Mouse (Mus musculus) forebrain, embryonic 13.5 days (tissue): Measurements from ENCODE around the gene Macf1. TPM values are rescaled to one million over a fixed set of nuclear protein-coding genes. Genes with fewer than 3 reads are reported as not detected.
"Not testable (repeated sequence)": the region's sequence is repeated elsewhere in the genome, so short reads cannot be mapped to it uniquely, and the experiment has no call there.

ENCODE experiments used
- ATAC-seq: fragments of 200-750 bp; cut with Nextera tagmentation; 2 replicates; pipeline ENCODE4 v1.8.0; 2017
- H3K27ac ChIP-seq: fragments of 300-500 bp; sonication (generic); 2 replicates; pipeline ENCODE4 v1.5.1; 2015; ENCODE audit warnings: inconsistent platforms, mild to moderate bottlenecking, moderate library complexity
- H3K27me3 ChIP-seq: fragments of 300-500 bp; sonication (generic); 2 replicates; pipeline ENCODE4 v1.6.1; 2015; ENCODE audit warnings: mild to moderate bottlenecking, inconsistent platforms
- H3K36me3 ChIP-seq: fragments of 300-500 bp; sonication (generic); 2 replicates; pipeline ENCODE4 v1.6.1; 2015; ENCODE audit warnings: mild to moderate bottlenecking, inconsistent platforms; ENCODE audit not compliant: poor library complexity, severe bottlenecking
- H3K4me1 ChIP-seq: fragments of 300-500 bp; sonication (generic); 2 replicates; pipeline ENCODE4 v1.6.1; 2015; ENCODE audit warnings: inconsistent platforms
- H3K4me2 ChIP-seq: fragments of 300-500 bp; sonication (generic); 2 replicates; pipeline ENCODE4 v1.6.1; 2015; ENCODE audit warnings: inconsistent platforms, mild to moderate bottlenecking, moderate library complexity
- H3K4me3 ChIP-seq: fragments of 300-500 bp; sonication (generic); 2 replicates; pipeline ENCODE4 v1.5.1; 2015; ENCODE audit warnings: mild to moderate bottlenecking, inconsistent platforms
- H3K9ac ChIP-seq: fragments of 300-500 bp; sonication (generic); 2 replicates; pipeline ENCODE4 v1.6.1; 2015; ENCODE audit warnings: mild to moderate bottlenecking, inconsistent platforms
- H3K9me3 ChIP-seq: fragments of 300-500 bp; sonication (generic); replicated peaks from 2 replicates; pipeline ENCODE4 v1.6.1; 2016; ENCODE audit warnings: inconsistent platforms
- WGBS: fragments of 180-500 bp; shearing (Covaris S2); methylation state at CpG from one replicate; pipeline ENCODE4 v1.1.7; 2015; 5-methylcytosine and 5-hydroxymethylcytosine counted together
- polyA plus RNA-seq: library from polyadenylated mRNA; unstranded; fragments of >200 nt; fragmentation: Nextera tagmentation; extraction: Ambion mirVana; gene quantifications from 2 replicates; pipeline ENCODE4 v1.2.1, GENCODE M21; 2015

Macf1 gene
- polyA plus RNA-seq, 1 experiment from 2014 or later: 62.6 TPM

DNA sequence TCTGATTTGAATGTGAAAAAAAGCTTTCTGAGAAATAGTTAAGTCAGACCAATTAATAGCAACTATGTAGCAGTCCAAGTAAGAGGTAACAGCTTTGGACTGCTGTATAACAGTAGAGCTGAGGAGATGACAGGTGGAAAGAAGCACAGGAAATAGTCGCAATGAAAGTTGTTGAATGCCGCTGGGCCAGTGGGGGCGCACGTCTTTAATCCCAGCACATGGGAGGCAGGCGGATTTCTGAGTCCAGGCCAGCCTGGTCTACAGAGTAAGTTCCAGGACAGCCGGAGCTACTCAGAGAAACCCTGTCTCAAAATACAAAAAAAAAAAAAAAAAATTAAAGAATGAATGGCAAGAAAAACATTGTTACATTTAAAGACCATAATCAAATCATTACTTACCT is 35.0 kb downstream of the Macf1 start:
- no peak overlapping the region for H3K9ac ChIP-seq
- no peaks in the 10 kb centered on the region for H3K27me3 ChIP-seq
- no peak overlapping the region for H3K4me2 ChIP-seq
- no peaks in the 10 kb centered on the region for H3K4me1 ChIP-seq
- H3K4me3 ChIP-seq: no peak overlapping the region
- 88% methylated on average over 6 of the region's 6 CpGs for WGBS
- no peaks in the 10 kb centered on the region for H3K36me3 ChIP-seq
- no peak for ATAC-seq
- H3K9me3 ChIP-seq: no peaks in the 10 kb centered on the region
- H3K27ac ChIP-seq: no peak overlapping the region

DNA sequence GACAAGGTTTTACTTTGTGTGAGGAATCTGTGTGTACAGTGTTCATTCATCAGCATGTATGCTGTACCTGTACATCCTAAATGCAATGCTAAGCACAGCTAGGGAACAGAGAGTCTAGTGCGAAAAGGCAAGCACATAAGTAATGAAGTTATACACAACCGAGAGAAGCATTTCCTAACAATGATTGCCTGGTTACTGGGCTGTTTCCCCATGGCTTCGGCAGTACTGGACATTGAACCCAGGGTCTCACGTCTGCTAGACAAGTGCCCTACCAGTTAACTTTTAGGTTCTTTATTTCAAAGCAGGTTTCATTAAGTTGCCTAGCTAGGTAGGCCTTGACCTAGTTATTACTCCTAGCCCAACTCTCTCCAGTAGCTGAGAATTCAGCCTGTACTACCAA is 36.5 kb downstream of the Macf1 start:
- Histone ChIP-seq H3K27me3 (no peaks in the 10 kb centered on the region), H3K27ac (no peak overlapping the region), H3K4me2 (no peak overlapping the region), H3K9ac (no peak overlapping the region), H3K4me1 (peaks cover 8% of the 10 kb centered on the region; the same call in 1 of the 2 replicates), H3K36me3 (no peaks in the 10 kb centered on the region), H3K9me3 (no peaks in the 10 kb centered on the region), H3K4me3 (no peak overlapping the region)
- 91% methylated on average over 4 of the region's 4 CpGs for WGBS
- ATAC-seq: no peak

DNA sequence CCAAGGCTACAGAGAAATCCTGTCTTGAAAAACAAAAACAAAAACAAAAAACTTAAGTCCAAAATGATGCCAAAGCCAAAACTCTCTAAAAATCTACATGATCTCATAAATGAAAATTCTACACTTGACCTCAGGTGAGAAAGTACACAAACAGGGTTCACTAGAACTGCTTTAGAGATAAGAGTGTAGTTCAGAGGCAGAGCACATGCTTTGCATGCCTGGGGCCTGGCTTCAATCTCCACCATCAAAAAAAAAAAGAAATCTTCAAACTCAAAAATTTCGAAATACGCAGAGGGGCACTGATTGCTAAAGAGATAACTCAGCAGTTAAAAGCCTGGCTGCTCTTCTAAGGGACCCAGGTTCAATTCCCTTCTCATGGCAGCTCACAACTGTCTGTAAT is 37.1 kb downstream of the Macf1 start:
- no peak overlapping the region for H3K4me2 ChIP-seq
- H3K36me3 ChIP-seq: no peaks in the 10 kb centered on the region
- H3K4me1 ChIP-seq: peaks cover 8% of the 10 kb centered on the region; the same call in 1 of the 2 replicates
- no peak overlapping the region for H3K27ac ChIP-seq
- H3K9ac ChIP-seq: no peak overlapping the region
- no peak overlapping the region for H3K4me3 ChIP-seq
- no peaks in the 10 kb centered on the region for H3K27me3 ChIP-seq
- 97% methylated on average over 2 of the region's 2 CpGs for WGBS
- H3K9me3 ChIP-seq: no peaks in the 10 kb centered on the region
- ATAC-seq: no peak

DNA sequence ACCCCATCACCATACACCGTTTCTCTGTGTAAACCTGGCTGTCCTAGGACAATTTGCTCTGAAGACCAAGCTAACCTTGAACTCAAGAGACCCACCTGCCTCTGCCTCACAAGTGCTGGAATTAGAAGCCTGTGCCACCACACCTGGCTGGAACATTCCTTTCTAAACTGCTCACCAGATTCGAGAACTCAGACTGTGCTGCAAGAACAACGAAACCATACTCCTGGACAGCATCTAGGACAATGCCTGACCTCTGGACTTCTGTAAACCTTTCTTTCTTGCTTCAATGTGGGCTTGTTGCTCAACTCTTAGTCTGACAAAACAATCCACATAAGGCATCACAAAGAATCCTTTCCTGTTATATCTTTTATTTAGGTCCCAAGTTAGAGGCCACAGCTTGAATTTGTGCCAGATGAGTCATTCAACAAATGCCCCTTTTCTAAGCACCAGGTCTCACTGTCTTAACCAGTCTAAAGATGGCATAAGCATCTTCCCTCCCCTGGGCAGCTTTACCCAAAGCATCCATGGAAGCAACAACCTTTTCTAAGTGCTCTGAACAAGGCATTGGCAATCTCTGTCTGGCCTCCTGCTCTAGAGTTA is 38.8 kb downstream of the Macf1 start:
- H3K27ac ChIP-seq: no peak overlapping the region
- ATAC-seq: no peak
- WGBS: 95% methylated on average over 3 of the region's 3 CpGs
- H3K4me2 ChIP-seq: no peak overlapping the region
- no peaks in the 10 kb centered on the region for H3K27me3 ChIP-seq
- no peaks in the 10 kb centered on the region for H3K9me3 ChIP-seq
- no peak overlapping the region for H3K4me3 ChIP-seq
- H3K9ac ChIP-seq: no peak overlapping the region
- H3K4me1 ChIP-seq: peaks cover 8% of the 10 kb centered on the region; the same call in 1 of the 2 replicates
- H3K36me3 ChIP-seq: no peaks in the 10 kb centered on the region

- ATAC-seq: no peak
- Histone ChIP-seq H3K9ac (no peak overlapping the region), H3K36me3 (peaks cover 7% of the 10 kb centered on the region), H3K4me1 (peaks cover 8% of the 10 kb centered on the region; the same call in 1 of the 2 replicates), H3K27me3 (no peaks in the 10 kb centered on the region), H3K27ac (no peak overlapping the region), H3K4me3 (no peak overlapping the region), H3K4me2 (no peak overlapping the region), H3K9me3 (no peaks in the 10 kb centered on the region)
- 80% methylated on average over 6 of the region's 6 CpGs for WGBS
Observed at GRCm38 (mm10) chr4:123643561-123643960, 40.6 kb downstream of the Macf1 start.

DNA sequence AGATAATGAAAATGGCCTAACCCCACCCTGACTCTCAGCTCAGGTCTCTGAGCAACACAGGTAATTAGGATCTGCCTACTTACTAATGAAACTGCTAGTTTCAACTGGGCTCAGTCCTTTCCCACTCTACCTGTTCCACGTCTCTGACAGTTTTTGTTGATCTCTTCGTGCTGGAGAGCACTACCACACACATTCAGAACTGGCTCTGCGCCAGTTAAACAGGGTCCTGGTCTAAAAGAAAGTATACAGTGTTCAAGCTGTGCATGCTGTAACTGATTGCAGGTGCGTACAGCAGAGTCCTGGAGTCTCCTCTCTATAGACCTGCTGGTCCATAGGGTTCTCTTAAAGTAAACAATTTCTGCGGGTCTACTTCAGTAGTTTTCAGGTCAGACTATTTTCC is 41.3 kb downstream of the Macf1 start:
- no peak overlapping the region for H3K27ac ChIP-seq
- peaks cover 7% of the 10 kb centered on the region for H3K36me3 ChIP-seq

GRCm38 (mm10) chr4:123637136-123637535 is 47.0 kb downstream of the Macf1 start:
- 89% methylated on average over 6 of the region's 6 CpGs for WGBS
- H3K27me3 ChIP-seq: no peaks in the 10 kb centered on the region
- H3K36me3 ChIP-seq: peaks cover 7% of the 10 kb centered on the region
- 0 out of 2 replicates have a peak, but pooled peaks cover 3% of the 10 kb centered on the region for H3K4me1 ChIP-seq
- no peak overlapping the region for H3K27ac ChIP-seq
- no peak overlapping the region for H3K4me3 ChIP-seq
- no peak for ATAC-seq
- no peak overlapping the region for H3K4me2 ChIP-seq
- H3K9ac ChIP-seq: no peak overlapping the region
- no peaks in the 10 kb centered on the region for H3K9me3 ChIP-seq

More for the DNA sequence above, 41.3 kb downstream of the Macf1 start:
- Histone ChIP-seq H3K4me1 (peaks cover 8% of the 10 kb centered on the region; the same call in 1 of the 2 replicates), H3K4me3 (no peak overlapping the region), H3K4me2 (no peak overlapping the region), H3K27me3 (no peaks in the 10 kb centered on the region), H3K9ac (no peak overlapping the region), H3K9me3 (no peaks in the 10 kb centered on the region)
- 78% methylated on average over 5 of the region's 5 CpGs for WGBS
- ATAC-seq: no peak

DNA sequence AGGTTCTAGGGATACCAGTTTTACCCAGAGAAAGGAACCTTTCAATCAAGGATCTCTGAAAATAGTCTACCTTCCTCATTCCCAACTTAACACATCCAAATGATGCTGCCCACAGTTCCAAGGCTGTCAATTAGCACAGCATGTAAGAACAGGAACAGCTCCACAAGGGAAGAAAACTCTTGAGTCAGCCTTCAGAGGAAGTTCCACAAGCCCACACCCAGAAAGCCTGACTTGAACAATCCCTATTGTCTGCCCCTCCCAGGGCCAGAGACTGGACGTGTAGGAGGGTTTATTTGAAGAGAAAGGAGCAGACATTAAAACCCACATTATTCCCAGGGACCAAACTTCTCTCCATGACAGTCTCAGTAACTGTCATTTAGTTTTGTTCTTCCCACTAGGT is 48.7 kb downstream of the Macf1 start:
- Histone ChIP-seq H3K4me3 (no peak overlapping the region), H3K36me3 (peaks cover 7% of the 10 kb centered on the region), H3K4me2 (no peak overlapping the region)

DNA sequence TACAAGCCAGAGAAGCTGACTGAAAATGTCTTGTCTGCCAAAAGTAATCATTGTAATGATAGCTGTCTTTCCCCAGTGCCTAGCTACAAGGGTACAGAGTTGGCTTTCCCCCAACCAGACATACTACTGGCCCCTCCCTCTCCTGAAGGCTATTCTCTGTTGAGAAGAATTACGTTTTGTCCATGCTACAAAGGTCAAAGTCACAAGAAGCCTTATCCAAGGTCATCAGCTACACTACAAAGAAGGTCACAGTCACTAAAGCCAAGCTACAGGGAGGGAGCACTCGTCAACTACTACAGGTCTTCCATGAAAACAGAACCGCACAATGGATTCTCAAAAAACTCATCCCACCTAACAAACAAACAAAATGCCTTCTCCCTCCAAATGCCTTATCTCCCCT is 49.7 kb downstream of the Macf1 start:
- H3K27ac ChIP-seq: peak overlapping the region; percentile 57
- no peak overlapping the region for H3K4me3 ChIP-seq
- H3K4me2 ChIP-seq: no peak overlapping the region
- 0 out of 2 replicates have a peak, but pooled peaks cover 3% of the 10 kb centered on the region for H3K4me1 ChIP-seq
- WGBS: 78% methylated on average over 3 of the region's 3 CpGs
- H3K27me3 ChIP-seq: no peaks in the 10 kb centered on the region
- ATAC-seq: no peak
- peaks cover 7% of the 10 kb centered on the region for H3K36me3 ChIP-seq
- H3K9ac ChIP-seq: no peak overlapping the region
- no peaks in the 10 kb centered on the region for H3K9me3 ChIP-seq

More for the DNA sequence above, 48.7 kb downstream of the Macf1 start:
- 13% methylated on average over 1 of the region's 1 CpGs for WGBS
- Histone ChIP-seq H3K9ac (no peak overlapping the region), H3K9me3 (no peaks in the 10 kb centered on the region), H3K27me3 (no peaks in the 10 kb centered on the region), H3K4me1 (0 out of 2 replicates have a peak, but pooled peaks cover 3% of the 10 kb centered on the region), H3K27ac (no peak overlapping the region)
- ATAC-seq: no peak

DNA sequence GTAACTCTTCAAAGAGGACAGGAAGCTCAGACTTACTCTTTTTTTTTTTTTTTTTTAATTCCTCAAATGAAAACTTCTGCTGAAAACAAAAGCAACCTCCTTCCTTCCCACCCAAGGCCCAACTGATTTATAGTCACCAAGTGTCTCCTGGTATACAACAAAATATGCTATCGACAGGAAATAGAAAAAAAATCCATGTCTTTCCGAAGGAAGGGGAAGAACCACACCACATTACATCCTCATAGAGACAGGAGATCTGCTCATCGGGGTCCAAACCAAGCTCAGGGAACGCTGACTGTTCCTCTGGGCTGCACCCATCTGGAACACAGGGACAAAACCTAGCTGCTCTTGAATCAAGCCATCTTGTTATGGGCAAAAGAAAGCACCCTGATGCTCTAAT is 50.3 kb downstream of the Macf1 start:
- peaks cover 3% of the 10 kb centered on the region; the same call in 1 of the 2 replicates for H3K36me3 ChIP-seq
- no peak overlapping the region for H3K4me2 ChIP-seq
- no peaks in the 10 kb centered on the region for H3K27me3 ChIP-seq
- no peak overlapping the region for H3K27ac ChIP-seq
- ATAC-seq: no peak
- no peaks in the 10 kb centered on the region for H3K9me3 ChIP-seq
- 0 out of 2 replicates have a peak, but pooled peaks cover 3% of the 10 kb centered on the region for H3K4me1 ChIP-seq
- no peak overlapping the region for H3K9ac ChIP-seq
- WGBS: 81% methylated on average over 4 of the region's 4 CpGs
- H3K4me3 ChIP-seq: no peak overlapping the region

DNA sequence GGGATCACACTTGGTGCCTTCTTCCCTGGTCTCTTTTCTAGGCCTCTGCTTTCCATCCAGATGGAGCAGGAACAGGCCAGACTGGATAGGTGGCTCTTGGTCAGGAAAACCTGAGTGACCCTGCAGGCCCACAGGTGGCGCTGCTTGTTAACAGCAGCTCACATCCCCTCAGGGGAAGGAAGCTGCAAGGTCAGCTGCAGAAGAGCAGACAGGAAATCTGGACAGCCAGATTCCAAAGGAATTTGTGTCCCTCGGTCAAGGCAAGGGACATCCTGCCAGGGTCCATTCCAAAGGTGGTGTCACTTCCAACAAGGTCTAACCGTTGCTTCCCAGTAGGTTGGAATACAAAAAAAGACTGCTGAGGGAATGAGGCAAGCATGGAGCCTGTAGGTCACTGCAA is 50.8 kb downstream of the Macf1 start:
- ATAC-seq: no peak
- no peaks in the 10 kb centered on the region for H3K9me3 ChIP-seq
- no peak overlapping the region for H3K4me3 ChIP-seq
- no peak overlapping the region for H3K9ac ChIP-seq
- no peak overlapping the region for H3K4me2 ChIP-seq
- H3K36me3 ChIP-seq: no peaks in the 10 kb centered on the region
- WGBS: 41% methylated on average over 3 of the region's 3 CpGs
- no peaks in the 10 kb centered on the region for H3K27me3 ChIP-seq
- H3K4me1 ChIP-seq: 0 out of 2 replicates have a peak, but pooled peaks cover 3% of the 10 kb centered on the region
- no peak overlapping the region for H3K27ac ChIP-seq

DNA sequence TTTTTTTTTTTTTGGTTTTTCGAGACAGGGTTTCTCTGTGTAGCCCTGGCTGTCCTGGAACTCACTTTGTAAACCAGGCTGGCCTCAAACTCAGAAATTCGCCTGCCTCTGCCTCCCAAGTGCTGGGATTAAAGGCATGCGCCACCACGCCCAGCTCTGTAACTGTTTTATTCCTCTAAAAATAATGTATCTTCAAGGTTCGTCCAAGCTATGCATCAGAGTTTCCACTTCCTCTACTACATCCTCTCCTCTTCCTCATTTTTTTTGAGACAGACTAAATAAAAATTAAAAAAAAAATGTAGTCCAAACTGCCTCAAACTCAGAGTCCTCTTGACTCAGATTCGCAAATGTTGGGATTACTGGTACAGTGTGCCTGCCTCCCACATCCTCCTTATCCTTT is 52.0 kb downstream of the Macf1 start:
- H3K27me3 ChIP-seq, H3K9ac ChIP-seq, H3K36me3 ChIP-seq, H3K4me2 ChIP-seq, H3K27ac ChIP-seq, H3K4me3 ChIP-seq, H3K4me1 ChIP-seq, H3K9me3 ChIP-seq, ATAC-seq: not testable (repeated sequence)
- WGBS: 97% methylated on average over 5 of the region's 6 CpGs

DNA sequence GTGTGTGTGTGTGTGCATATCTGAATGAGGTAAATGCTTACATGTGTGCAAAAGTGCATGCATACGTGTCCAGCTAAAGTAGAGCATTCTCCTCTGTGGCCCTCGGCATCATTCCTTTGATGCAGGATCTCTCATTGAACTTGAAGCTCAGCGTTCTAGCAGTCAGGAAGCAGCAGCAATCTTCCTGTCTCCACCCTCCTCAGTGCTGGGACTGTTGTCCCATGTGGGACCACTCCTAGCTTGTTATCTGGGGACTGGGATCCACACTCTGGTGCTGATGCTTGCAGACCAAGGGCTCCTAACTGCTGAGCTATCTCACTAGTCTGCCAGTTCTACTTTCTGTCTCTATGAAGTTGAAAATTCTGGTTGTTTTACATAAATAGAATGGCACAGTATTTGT is 52.5 kb downstream of the Macf1 start:
- H3K4me1 ChIP-seq: peaks cover 7% of the 10 kb centered on the region
- no peak overlapping the region for H3K4me2 ChIP-seq
- no peaks in the 10 kb centered on the region for H3K36me3 ChIP-seq
- H3K27ac ChIP-seq: no peak overlapping the region
- WGBS: 89% methylated on average over 3 of the region's 3 CpGs
- H3K9me3 ChIP-seq: no peaks in the 10 kb centered on the region
- ATAC-seq: no peak
- no peaks in the 10 kb centered on the region for H3K27me3 ChIP-seq
- no peak overlapping the region for H3K9ac ChIP-seq
- no peak overlapping the region for H3K4me3 ChIP-seq
